Mouse (Mus musculus) frontal cortex, postnatal 14 days (tissue): Measurements from ENCODE around the gene Traf3ip3.

Experiments
- DNase-seq, 2 experiments: peaks; one replicate each; pipeline ENCODE4 v3.0.0; 2022; ENCODE audit warnings: low spot score in 2 of 2

The Traf3ip3 gene

DNA sequence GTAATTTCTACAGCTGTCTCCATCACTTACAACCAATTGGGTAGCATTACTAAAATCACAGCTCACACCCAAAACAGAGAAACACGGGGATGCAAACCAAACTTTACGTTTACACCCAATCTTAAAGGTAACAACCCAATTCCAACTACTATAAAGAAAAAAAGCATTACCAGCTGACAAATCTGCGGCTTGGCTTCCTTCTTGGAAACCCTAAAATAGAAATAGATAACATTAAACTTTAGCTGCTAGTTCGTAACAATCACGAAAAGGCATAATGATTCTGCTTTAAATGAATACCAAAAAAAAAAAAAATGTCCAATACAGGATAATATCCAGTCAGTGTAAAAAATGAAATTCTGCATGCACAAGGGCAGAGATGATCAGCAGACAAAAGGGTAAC lies 72.2 kb downstream of the Traf3ip3 start:
- no peak for DNase-seq

DNA sequence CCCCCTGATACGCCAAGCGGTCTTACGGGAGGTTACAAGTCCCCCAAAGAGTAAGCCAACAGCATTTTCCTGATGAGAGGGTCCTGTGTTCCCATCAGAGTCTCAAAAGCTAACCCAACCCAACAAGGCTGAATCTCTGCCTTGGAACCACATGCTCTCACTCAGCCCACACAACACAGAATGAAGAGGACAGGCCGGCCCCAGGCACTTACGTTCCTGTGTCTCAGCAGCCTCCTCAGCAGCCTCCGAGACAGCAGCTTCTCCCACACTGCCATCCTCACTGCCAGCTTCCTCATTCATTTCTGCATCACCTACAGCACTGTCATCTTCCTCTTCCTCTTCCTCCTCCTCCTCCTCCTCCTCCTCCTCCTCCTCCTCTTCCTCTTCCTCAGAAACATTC lies 73.4 kb downstream of the Traf3ip3 start:
- DNase-seq = no peak

DNA sequence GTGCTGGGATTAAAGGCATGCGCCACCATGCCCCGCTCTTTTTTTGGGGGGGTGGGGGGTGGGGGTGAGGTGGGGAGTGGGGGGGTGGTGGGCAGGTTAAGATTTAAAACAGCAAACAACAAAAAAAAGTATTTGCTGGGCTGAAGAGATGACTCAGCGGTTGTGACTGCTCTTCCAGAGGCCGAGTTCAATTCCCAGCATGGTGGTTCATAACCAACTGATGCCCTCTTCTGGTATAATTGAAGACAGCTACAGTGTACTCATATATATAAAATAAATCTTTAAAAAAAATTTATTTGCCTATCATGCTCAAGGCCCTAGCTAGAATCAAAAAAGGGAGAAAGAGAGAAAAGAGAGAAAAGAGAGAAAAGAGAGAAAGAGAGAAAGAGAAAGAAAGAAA lies 75.7 kb downstream of the Traf3ip3 start:
- no peak for DNase-seq
